In the genomic region with DNA sequence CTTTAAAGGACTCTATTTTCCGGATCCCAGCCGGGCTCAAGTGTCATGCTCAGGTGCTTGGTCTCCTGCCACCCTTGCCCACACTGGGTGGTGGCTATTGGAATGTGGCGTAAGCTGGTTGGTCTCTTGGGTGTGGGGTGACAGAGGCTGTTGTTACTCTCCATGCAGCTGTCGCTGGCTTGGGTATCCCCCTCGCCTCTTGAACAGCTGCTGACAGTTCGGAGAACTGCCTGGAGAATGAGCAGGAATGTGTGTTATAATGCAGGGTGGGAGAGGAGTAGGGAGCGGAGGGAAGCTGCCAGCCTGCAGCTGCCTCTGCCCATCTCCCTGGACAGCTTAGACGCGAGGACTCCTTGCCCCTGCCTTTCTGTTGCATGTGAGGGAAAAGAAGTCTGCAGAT, we compare ENCODE assay signal across 11 mouse cellular contexts. TPM values are rescaled to one million over a fixed set of nuclear protein-coding genes. Genes with fewer than 3 reads are reported as not detected.
DNase-seq lines count a peak whose midpoint lies in the region; ATAC-seq and TF ChIP-seq lines count a peak whose summit lies in the region.
"Had no signal": no experiment of that assay in that cellular context is flagged by ENCODE, and none has a peak within 500 bp of the region (broad histone marks: within the 10 kb centered on the region; RNA-seq: fewer than 3 reads in every experiment).

No protein-coding gene starts in this region.

- peak overlapping the region; percentile 66; the same call in 1 of the 2 replicates for H3K9ac ChIP-seq in heart, embryonic 13.5 days
- no peak overlapping the region for H3K9ac ChIP-seq in liver, embryonic 11.5 days (ENCODE audit: low read depth, low read length)
- no peak overlapping the region for H3K9ac ChIP-seq in liver, postnatal 0 days (replicated peaks)
- no peak overlapping the region for H3K9ac ChIP-seq in limb, embryonic 13.5 days
- H3K9ac ChIP-seq: midbrain, embryonic 12.5 days had no signal

- peak; percentile 51; the same call in 1 of the 2 replicates for ATAC-seq in heart, embryonic 13.5 days (ENCODE audit: extremely low read depth, insufficient number of reproducible peaks, low FRiP score, low TSS enrichment)
- no peak for ATAC-seq in liver, embryonic 11.5 days (replicated peaks; ENCODE audit: low FRiP score)
- ATAC-seq in liver, postnatal 0 days: no peak
- ATAC-seq in limb, embryonic 13.5 days (ENCODE audit: low FRiP score, low read depth): peak; percentile 72

- no peak for TF ChIP-seq EP300 in liver, postnatal 0 days (IDR thresholded peaks at IDR 0.05; ENCODE audit: low read depth)

- peak; percentile 39; the same call in 1 of the 2 replicates for TF ChIP-seq POLR2A in cortical plate, adult 2 months (IDR thresholded peaks at IDR 0.05; ENCODE audit: extremely low read depth, insufficient read depth, low read length)

- H3K27me3 ChIP-seq in heart, embryonic 13.5 days (replicated peaks): no peaks in the 10 kb centered on the region
- H3K27me3 ChIP-seq in liver, embryonic 11.5 days (replicated peaks; ENCODE audit: control insufficient read depth, insufficient read depth, low read length): no peaks in the 10 kb centered on the region
- H3K27me3 ChIP-seq in liver, postnatal 0 days (ENCODE audit: insufficient read depth, low read length): no peaks in the 10 kb centered on the region
- H3K27me3 ChIP-seq in limb, embryonic 13.5 days: no peaks in the 10 kb centered on the region
- H3K27me3 ChIP-seq: midbrain, embryonic 12.5 days had no signal

- H3K4me2 ChIP-seq in heart, embryonic 13.5 days: peak overlapping the region; percentile 2; the same call in 1 of the 2 replicates
- no peak overlapping the region for H3K4me2 ChIP-seq in liver, embryonic 11.5 days
- no peak overlapping the region for H3K4me2 ChIP-seq in liver, postnatal 0 days (ENCODE audit: low read depth, low read length)
- no peak overlapping the region for H3K4me2 ChIP-seq in limb, embryonic 13.5 days (replicated peaks)
- H3K4me2 ChIP-seq: midbrain, embryonic 12.5 days had no signal

- TF ChIP-seq CTCF in liver, postnatal 0 days (IDR thresholded peaks at IDR 0.05; ENCODE audit: low read depth): no peak
- TF ChIP-seq CTCF in cortical plate, adult 2 months (IDR thresholded peaks at IDR 0.05; ENCODE audit: extremely low read depth, insufficient read depth, low read length): no peak

- WGBS in heart, embryonic 13.5 days: 31% methylated on average over 9 of the region's 9 CpGs
- WGBS in liver, embryonic 11.5 days: 76% methylated on average over 9 of the region's 9 CpGs
- WGBS in liver, postnatal 0 days (ENCODE audit: insufficient replicate concordance): 80% methylated on average over 9 of the region's 9 CpGs
- WGBS in limb, embryonic 13.5 days: 78% methylated on average over 9 of the region's 9 CpGs

- H3K9me3 ChIP-seq in heart, embryonic 13.5 days: no peaks in the 10 kb centered on the region
- H3K9me3 ChIP-seq in liver, embryonic 11.5 days (ENCODE audit: control insufficient read depth, low read length): no peaks in the 10 kb centered on the region
- H3K9me3 ChIP-seq in liver, postnatal 0 days (ENCODE audit: low read length): no peaks in the 10 kb centered on the region
- no peaks in the 10 kb centered on the region for H3K9me3 ChIP-seq in limb, embryonic 13.5 days
- H3K9me3 ChIP-seq: midbrain, embryonic 12.5 days had no signal

- peaks cover 79% of the 10 kb centered on the region for H3K36me3 ChIP-seq in heart, embryonic 13.5 days
- H3K36me3 ChIP-seq in liver, embryonic 11.5 days (ENCODE audit: control insufficient read depth, insufficient read depth, low read length): peaks cover 44% of the 10 kb centered on the region
- H3K36me3 ChIP-seq in liver, postnatal 0 days (replicated peaks; ENCODE audit: insufficient read depth, low read length): peaks cover 56% of the 10 kb centered on the region
- H3K36me3 ChIP-seq in limb, embryonic 13.5 days: peaks cover 86% of the 10 kb centered on the region

- H3K27ac ChIP-seq in heart, embryonic 13.5 days (replicated peaks): peak overlapping the region; percentile 77
- 0 out of 2 replicates have a peak overlapping the region, but pooled peaks have one; percentile 11 for H3K27ac ChIP-seq in liver, embryonic 11.5 days (ENCODE audit: low read depth, low read length)
- no peak overlapping the region for H3K27ac ChIP-seq in liver, postnatal 0 days (ENCODE audit: low read depth)
- peak overlapping the region; percentile 96 for H3K27ac ChIP-seq in cortical plate, adult 2 months (ENCODE audit: insufficient read depth, low read length)
- H3K27ac ChIP-seq in limb, embryonic 13.5 days: no peak overlapping the region
- H3K27ac ChIP-seq: midbrain, embryonic 12.5 days had no signal

- DNase-seq in heart, adult 11 months: no peak
- no peak for DNase-seq in liver, embryonic 11.5 days (ENCODE audit: low spot score)
- no peak for DNase-seq in liver, postnatal 0 days
- DNase-seq in spleen, postnatal 36 days (ENCODE audit: low spot score in 2 of 2): no peak
- DNase-seq: kidney, adult 11 months had no signal

- H3K4me3 ChIP-seq in heart, embryonic 13.5 days: no peak overlapping the region
- no peak overlapping the region for H3K4me3 ChIP-seq in liver, embryonic 11.5 days (ENCODE audit: low read depth, low read length)
- H3K4me3 ChIP-seq in liver, postnatal 0 days (ENCODE audit: low read depth, low read length): no peak overlapping the region
- peak overlapping the region; percentile 85 for H3K4me3 ChIP-seq in cortical plate, adult 2 months (ENCODE audit: insufficient read depth, low read length)
- H3K4me3 ChIP-seq in limb, embryonic 13.5 days: no peak overlapping the region
- H3K4me3 ChIP-seq: midbrain, embryonic 12.5 days had no signal

- H3K4me1 ChIP-seq in heart, embryonic 13.5 days: peaks cover 84% of the 10 kb centered on the region
- H3K4me1 ChIP-seq in liver, embryonic 11.5 days (replicated peaks; ENCODE audit: control insufficient read depth, insufficient read depth, low read length): peaks cover 44% of the 10 kb centered on the region
- peaks cover 38% of the 10 kb centered on the region for H3K4me1 ChIP-seq in liver, postnatal 0 days (ENCODE audit: insufficient read depth)
- H3K4me1 ChIP-seq in cortical plate, adult 2 months (ENCODE audit: control insufficient read depth, insufficient read depth, low read length): peaks cover 15% of the 10 kb centered on the region
- H3K4me1 ChIP-seq in limb, embryonic 13.5 days: peaks cover 19% of the 10 kb centered on the region

RNA-seq across cellular contexts. Expression of gene Rxfp4, which starts 22.9 kb away (rescaled TPM):
- not detected in 2 replicates for polyA plus RNA-seq in heart, embryonic 13.5 days (2015; fragmentation: Nextera tagmentation; extraction: Ambion mirVana)
- not detected in 2 replicates for polyA plus RNA-seq in liver, embryonic 11.5 days (2014; fragmentation: Nextera tagmentation; extraction: Ambion mirVana)
- not detected in 2 replicates for polyA plus RNA-seq in liver, postnatal 0 days (2015; fragmentation: Nextera tagmentation; extraction: Ambion mirVana)
- polyA plus RNA-seq in cortical plate, adult 2 months (2012; rRNA removed): not detected in 2 replicates
- not detected in 2 replicates for polyA plus RNA-seq in limb, embryonic 13.5 days (2015; fragmentation: Nextera tagmentation; extraction: Ambion mirVana)
- polyA plus RNA-seq: gonadal fat pad, adult 2 months; midbrain, embryonic 12.5 days; small intestine, adult 2 months had no signal

RNA-seq across cellular contexts. Expression of gene Arhgef2, which starts 24.3 kb away (rescaled TPM):
- polyA plus RNA-seq in heart, embryonic 13.5 days (2015; fragmentation: Nextera tagmentation; extraction: Ambion mirVana): 73.1 and 73.4 TPM in 2 replicates
- 64.3 and 66.3 TPM in 2 replicates for polyA plus RNA-seq in liver, embryonic 11.5 days (2014; fragmentation: Nextera tagmentation; extraction: Ambion mirVana)
- 13.7 and 13.8 TPM in 2 replicates for polyA plus RNA-seq in liver, postnatal 0 days (2015; fragmentation: Nextera tagmentation; extraction: Ambion mirVana)
- 220 and 224 TPM in 2 replicates for polyA plus RNA-seq in cortical plate, adult 2 months (2012; rRNA removed)
- polyA plus RNA-seq in limb, embryonic 13.5 days (2015; fragmentation: Nextera tagmentation; extraction: Ambion mirVana): 105 and 107 TPM in 2 replicates

RNA-seq across cellular contexts. Expression of gene Ssr2, which starts 54.3 kb away (rescaled TPM):
- 173 and 202 TPM in 2 replicates for polyA plus RNA-seq in heart, embryonic 13.5 days (2015; fragmentation: Nextera tagmentation; extraction: Ambion mirVana)
- polyA plus RNA-seq in liver, embryonic 11.5 days (2014; fragmentation: Nextera tagmentation; extraction: Ambion mirVana): 306 and 307 TPM in 2 replicates
- 141 and 155 TPM in 2 replicates for polyA plus RNA-seq in liver, postnatal 0 days (2015; fragmentation: Nextera tagmentation; extraction: Ambion mirVana)
- polyA plus RNA-seq in cortical plate, adult 2 months (2012; rRNA removed): 120 and 126 TPM in 2 replicates
- polyA plus RNA-seq in limb, embryonic 13.5 days (2015; fragmentation: Nextera tagmentation; extraction: Ambion mirVana): 294 and 306 TPM in 2 replicates

RNA-seq across cellular contexts. Expression of gene Khdc4, which starts 55.6 kb away (rescaled TPM):
- polyA plus RNA-seq in heart, embryonic 13.5 days (2015; fragmentation: Nextera tagmentation; extraction: Ambion mirVana): 54.8 and 61.4 TPM in 2 replicates
- 64.7 and 65.7 TPM in 2 replicates for polyA plus RNA-seq in liver, embryonic 11.5 days (2014; fragmentation: Nextera tagmentation; extraction: Ambion mirVana)
- 18.8 and 19.8 TPM in 2 replicates for polyA plus RNA-seq in liver, postnatal 0 days (2015; fragmentation: Nextera tagmentation; extraction: Ambion mirVana)
- 70.5 and 75.6 TPM in 2 replicates for polyA plus RNA-seq in cortical plate, adult 2 months (2012; rRNA removed)
- 106 TPM in 2 replicates for polyA plus RNA-seq in limb, embryonic 13.5 days (2015; fragmentation: Nextera tagmentation; extraction: Ambion mirVana)

Comparison
In these comparisons a context has a peak if more than half of its experiments do, and no peak if none do; other contexts are left out.
1. H3K27ac ChIP-seq: peak in heart, embryonic 13.5 days (single experiment), liver, embryonic 11.5 days (single experiment) and cortical plate, adult 2 months (single experiment); none in liver, postnatal 0 days (single experiment) and limb, embryonic 13.5 days (single experiment).
2. ATAC-seq: peak in heart, embryonic 13.5 days (single experiment) and limb, embryonic 13.5 days (single experiment); none in liver, embryonic 11.5 days (single experiment) and liver, postnatal 0 days (single experiment).